Mouse (Mus musculus): ENCODE measurements at regions not wholly inside any gene's neighbourhood (a gene's known extent, or its start where the extent isn't known, plus 50 kb on each side); places are given as distances from the start of the nearest gene placed in this dataset.

- Histone ChIP-seq H3K9me3 (no peaks in the 10 kb centered on the region), H3K27ac (no peak overlapping the region), H3K4me2 (replicated peaks) (no peak overlapping the region), H3K4me1 (peaks cover 6% of the 10 kb centered on the region), H3K9ac (no peak overlapping the region), H3K27me3 (no peaks in the 10 kb centered on the region), H3K4me3 (no peak overlapping the region), H3K36me3 (no peaks in the 10 kb centered on the region)
- 32% methylated on average over 10 of the region's 10 CpGs for WGBS
- ATAC-seq (ENCODE audit: insufficient number of reproducible peaks, insufficient read depth, low FRiP score, low TSS enrichment) = no peak
These were observed 299.4 kb upstream of the 4930535I16Rik start for GRCm38 (mm10) chr4:124217206-124217605.

DNA sequence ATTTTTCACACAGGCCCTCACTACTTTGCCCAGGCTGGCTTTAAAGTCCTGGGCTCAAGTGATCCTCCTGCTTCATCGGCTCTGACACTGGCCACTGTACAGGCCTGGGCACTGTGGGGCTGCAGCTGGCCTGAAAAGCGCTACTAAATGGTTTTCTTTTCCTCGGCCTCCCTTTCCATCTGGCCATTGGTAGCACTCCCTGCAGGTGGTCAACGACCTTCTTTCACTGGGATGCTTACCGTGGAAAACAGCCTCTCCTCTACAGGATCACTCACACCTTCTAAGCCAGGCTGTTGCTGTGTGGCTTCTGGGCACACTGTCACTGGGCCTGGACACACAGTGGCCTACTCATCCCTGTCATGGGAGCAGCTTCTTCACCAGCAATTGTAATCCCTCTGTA is 298.5 kb upstream of the 4930535I16Rik start:
- Histone ChIP-seq H3K4me3 (no peak overlapping the region), H3K27me3 (no peaks in the 10 kb centered on the region), H3K27ac (no peak overlapping the region), H3K4me2 (replicated peaks) (no peak overlapping the region), H3K36me3 (no peaks in the 10 kb centered on the region), H3K9me3 (no peaks in the 10 kb centered on the region), H3K4me1 (peaks cover 6% of the 10 kb centered on the region), H3K9ac (no peak overlapping the region)
- ATAC-seq (ENCODE audit: insufficient number of reproducible peaks, insufficient read depth, low FRiP score, low TSS enrichment) = no peak
- 40% methylated on average over 5 of the region's 5 CpGs for WGBS

GRCm38 (mm10) chr4:124215077-124215476 is 297.3 kb upstream of the 4930535I16Rik start:
- no peak for ATAC-seq (ENCODE audit: insufficient number of reproducible peaks, insufficient read depth, low FRiP score, low TSS enrichment)
- no peak overlapping the region for H3K4me2 ChIP-seq (replicated peaks)
- 89% methylated on average over 7 of the region's 7 CpGs for WGBS
- H3K4me3 ChIP-seq = no peak overlapping the region
- H3K9me3 ChIP-seq = no peaks in the 10 kb centered on the region
- no peaks in the 10 kb centered on the region for H3K27me3 ChIP-seq
- H3K36me3 ChIP-seq = no peaks in the 10 kb centered on the region
- H3K9ac ChIP-seq = no peak overlapping the region
- H3K27ac ChIP-seq = no peak overlapping the region
- H3K4me1 ChIP-seq = peaks cover 6% of the 10 kb centered on the region

GRCm38 (mm10) chr4:124210103-124210502 is 292.3 kb upstream of the 4930535I16Rik start:
- Histone ChIP-seq H3K36me3 (no peaks in the 10 kb centered on the region), H3K4me2 (replicated peaks) (no peak overlapping the region), H3K27ac (no peak overlapping the region), H3K4me3 (no peak overlapping the region), H3K27me3 (no peaks in the 10 kb centered on the region), H3K4me1 (no peaks in the 10 kb centered on the region), H3K9ac (no peak overlapping the region), H3K9me3 (no peaks in the 10 kb centered on the region)
- WGBS = 65% methylated on average over 9 of the region's 9 CpGs
- ATAC-seq (ENCODE audit: insufficient number of reproducible peaks, insufficient read depth, low FRiP score, low TSS enrichment) = no peak

GRCm38 (mm10) chr4:124206480-124206879 is 288.7 kb upstream of the 4930535I16Rik start:
- Histone ChIP-seq H3K4me2 (replicated peaks) (no peak overlapping the region), H3K36me3 (no peaks in the 10 kb centered on the region), H3K4me1 (no peaks in the 10 kb centered on the region), H3K9ac (no peak overlapping the region), H3K9me3 (no peaks in the 10 kb centered on the region), H3K27me3 (no peaks in the 10 kb centered on the region), H3K27ac (no peak overlapping the region), H3K4me3 (no peak overlapping the region)
- 88% methylated on average over 16 of the region's 16 CpGs for WGBS
- no peak for ATAC-seq (ENCODE audit: insufficient number of reproducible peaks, insufficient read depth, low FRiP score, low TSS enrichment)

GRCm38 (mm10) chr4:124203736-124204135 is 285.9 kb upstream of the 4930535I16Rik start:
- Histone ChIP-seq H3K9me3 (no peaks in the 10 kb centered on the region), H3K36me3 (no peaks in the 10 kb centered on the region), H3K9ac (no peak overlapping the region), H3K4me3 (no peak overlapping the region), H3K27me3 (peaks cover 10% of the 10 kb centered on the region; the same call in 1 of the 2 replicates), H3K4me1 (peaks cover 4% of the 10 kb centered on the region; the same call in 1 of the 2 replicates), H3K27ac (no peak overlapping the region), H3K4me2 (replicated peaks) (no peak overlapping the region)
- WGBS = 81% methylated on average over 2 of the region's 2 CpGs
- no peak for ATAC-seq (ENCODE audit: insufficient number of reproducible peaks, insufficient read depth, low FRiP score, low TSS enrichment)

DNA sequence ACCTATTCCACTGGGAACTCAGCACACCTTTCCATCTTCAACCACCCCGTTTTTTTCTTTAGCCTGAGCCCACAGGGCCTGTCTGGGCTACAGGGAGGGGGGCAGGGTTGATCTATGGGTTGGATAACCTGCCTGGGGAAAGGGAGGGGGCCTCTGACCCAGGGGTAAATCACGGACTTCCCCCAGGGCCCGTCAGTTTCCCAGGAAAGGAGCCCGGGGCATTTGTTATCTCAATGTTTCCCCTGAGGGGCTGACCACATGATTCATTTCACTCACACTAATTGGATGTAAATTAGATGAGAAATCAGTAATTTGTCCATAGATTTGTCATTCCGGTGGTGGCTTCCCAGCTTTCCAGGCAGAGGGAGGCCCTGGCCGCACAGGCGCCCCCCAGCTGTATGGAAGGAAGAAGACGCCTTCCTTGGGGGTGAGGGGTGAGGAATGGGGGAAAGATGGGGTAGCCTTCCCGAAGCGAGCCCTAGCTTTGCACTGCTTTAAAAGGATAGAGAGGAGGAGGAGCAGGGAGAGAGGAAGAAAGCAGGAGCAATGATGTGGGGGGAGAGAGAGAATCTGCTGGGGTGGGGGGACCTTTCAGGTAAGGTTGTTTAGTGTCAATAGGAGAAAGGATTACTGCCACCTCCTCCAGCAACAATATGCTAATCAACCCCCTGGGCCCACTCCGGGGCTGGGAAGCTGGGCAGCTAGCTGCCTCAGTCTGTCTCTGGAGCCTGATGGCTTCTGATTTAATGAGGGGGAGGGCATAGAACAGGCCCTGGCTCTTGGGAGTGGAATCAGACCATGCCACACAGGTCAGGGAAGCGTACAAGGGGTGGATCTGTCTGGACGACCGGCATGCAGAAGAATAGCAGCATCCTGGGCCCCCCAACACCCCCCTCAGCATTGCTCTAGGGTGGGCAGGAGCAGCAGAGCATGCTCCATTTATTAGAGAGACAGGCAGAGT is 282.3 kb upstream of the 4930535I16Rik start:
- peaks cover 40% of the 10 kb centered on the region for H3K27me3 ChIP-seq
- no peaks in the 10 kb centered on the region for H3K9me3 ChIP-seq
- H3K4me1 ChIP-seq = peaks cover 4% of the 10 kb centered on the region; the same call in 1 of the 2 replicates
- WGBS = 17% methylated on average over 14 of the region's 14 CpGs
- no peak overlapping the region for H3K4me2 ChIP-seq (replicated peaks)
- no peaks in the 10 kb centered on the region for H3K36me3 ChIP-seq
- no peak overlapping the region for H3K27ac ChIP-seq
- no peak for ATAC-seq (ENCODE audit: insufficient number of reproducible peaks, insufficient read depth, low FRiP score, low TSS enrichment)
- H3K9ac ChIP-seq = no peak overlapping the region
- H3K4me3 ChIP-seq = no peak overlapping the region

- no peak overlapping the region for H3K9ac ChIP-seq
- peaks cover 4% of the 10 kb centered on the region; the same call in 1 of the 2 replicates for H3K4me1 ChIP-seq
- H3K27ac ChIP-seq = no peak overlapping the region
- WGBS = 52% methylated on average over 15 of the region's 15 CpGs
- no peak overlapping the region for H3K4me3 ChIP-seq
- H3K4me2 ChIP-seq (replicated peaks) = no peak overlapping the region
- H3K9me3 ChIP-seq = no peaks in the 10 kb centered on the region
- peaks cover 40% of the 10 kb centered on the region for H3K27me3 ChIP-seq
- ATAC-seq (ENCODE audit: insufficient number of reproducible peaks, insufficient read depth, low FRiP score, low TSS enrichment) = no peak
- no peaks in the 10 kb centered on the region for H3K36me3 ChIP-seq
These were observed 281.0 kb upstream of the 4930535I16Rik start for GRCm38 (mm10) chr4:124198832-124199231.

DNA sequence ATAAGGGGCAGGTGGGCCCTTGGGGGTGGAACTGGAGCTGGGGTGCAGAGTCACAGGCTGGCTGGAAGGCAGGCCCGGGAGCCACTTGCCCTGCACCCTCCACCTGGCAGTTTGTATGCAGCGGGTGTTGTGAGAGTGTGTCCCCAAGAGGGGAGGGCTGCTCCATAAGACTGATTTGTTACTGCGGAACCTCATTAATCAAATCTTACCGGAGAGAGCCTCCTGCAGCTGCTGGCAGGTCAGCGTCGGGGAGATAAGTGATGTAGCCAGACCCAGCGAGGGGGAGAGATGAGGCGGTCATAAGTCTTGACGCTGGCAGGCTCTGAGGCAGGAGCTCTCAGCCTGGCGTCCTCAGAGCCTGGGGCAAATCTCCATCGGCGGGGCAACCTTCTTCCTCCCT is 278.9 kb upstream of the 4930535I16Rik start:
- no peaks in the 10 kb centered on the region for H3K36me3 ChIP-seq
- H3K4me2 ChIP-seq (replicated peaks) = no peak overlapping the region
- H3K4me3 ChIP-seq = no peak overlapping the region
- H3K4me1 ChIP-seq = peaks cover 8% of the 10 kb centered on the region; the same call in 1 of the 2 replicates
- no peaks in the 10 kb centered on the region for H3K9me3 ChIP-seq
- no peak overlapping the region for H3K9ac ChIP-seq
- H3K27me3 ChIP-seq = peaks cover 43% of the 10 kb centered on the region
- H3K27ac ChIP-seq = no peak overlapping the region
- 30% methylated on average over 12 of the region's 12 CpGs for WGBS
- ATAC-seq (ENCODE audit: insufficient number of reproducible peaks, insufficient read depth, low FRiP score, low TSS enrichment) = no peak

DNA sequence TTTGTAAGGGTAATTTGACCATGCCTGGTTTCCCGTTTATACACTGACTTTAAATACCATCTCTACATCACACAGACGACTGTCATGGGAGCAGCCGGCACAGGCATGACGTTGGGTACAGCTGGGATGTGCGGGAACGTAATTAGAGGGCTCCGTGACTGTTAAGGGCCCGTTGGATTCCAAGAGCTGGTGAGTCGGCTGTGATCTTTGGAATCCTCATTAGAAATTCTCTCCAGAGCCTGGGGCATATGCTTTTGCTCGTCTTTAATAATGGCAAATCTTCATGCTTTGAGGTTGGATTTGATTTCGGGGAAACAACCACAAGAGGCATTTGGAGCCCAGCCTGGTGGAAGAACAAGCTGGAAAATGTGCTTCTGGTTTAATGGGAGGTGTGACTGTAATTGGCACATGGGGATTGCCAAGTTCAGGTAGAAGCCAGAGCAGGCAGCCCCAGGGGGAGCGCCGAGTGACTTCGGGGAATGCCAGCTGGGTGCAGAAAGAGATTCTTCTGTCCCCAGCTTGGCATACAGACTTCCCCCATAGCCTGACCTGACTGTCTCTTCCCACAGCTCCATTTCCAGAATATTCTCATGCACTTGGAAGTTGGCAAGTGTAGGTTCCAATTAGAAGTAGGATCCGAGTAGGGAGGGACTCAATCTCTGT is 275.4 kb upstream of the 4930535I16Rik start:
- H3K27ac ChIP-seq = no peak overlapping the region
- no peaks in the 10 kb centered on the region for H3K36me3 ChIP-seq
- ATAC-seq (ENCODE audit: insufficient number of reproducible peaks, insufficient read depth, low FRiP score, low TSS enrichment) = no peak
- peaks cover 36% of the 10 kb centered on the region for H3K27me3 ChIP-seq
- no peaks in the 10 kb centered on the region for H3K9me3 ChIP-seq
- H3K4me1 ChIP-seq = 0 out of 2 replicates have a peak, but pooled peaks cover 5% of the 10 kb centered on the region
- no peak overlapping the region for H3K4me3 ChIP-seq
- 56% methylated on average over 15 of the region's 15 CpGs for WGBS
- H3K9ac ChIP-seq = no peak overlapping the region
- no peak overlapping the region for H3K4me2 ChIP-seq (replicated peaks)

DNA sequence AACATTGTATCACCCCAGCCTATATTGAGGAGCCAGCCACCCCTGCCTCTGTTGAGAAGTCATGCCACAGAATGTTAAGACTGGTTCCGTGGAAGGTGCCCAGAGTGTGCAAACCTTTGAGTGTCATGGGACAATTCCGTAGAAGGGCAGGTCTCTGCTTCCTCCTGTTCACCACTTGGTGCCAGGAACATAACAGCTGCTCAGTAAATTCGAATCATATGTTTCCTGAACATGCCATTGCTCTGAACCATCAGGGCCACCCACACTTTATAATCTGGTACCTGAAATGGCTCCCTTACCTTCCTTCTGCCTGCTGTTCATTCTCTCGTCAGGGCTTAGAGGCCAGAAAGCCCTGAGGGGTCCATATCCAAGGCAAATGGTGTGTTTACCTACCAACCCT is 273.0 kb upstream of the 4930535I16Rik start:
- Histone ChIP-seq H3K27ac (no peak overlapping the region), H3K27me3 (peaks cover 20% of the 10 kb centered on the region; the same call in 1 of the 2 replicates)
- WGBS = 72% methylated on average over 4 of the region's 4 CpGs

DNA sequence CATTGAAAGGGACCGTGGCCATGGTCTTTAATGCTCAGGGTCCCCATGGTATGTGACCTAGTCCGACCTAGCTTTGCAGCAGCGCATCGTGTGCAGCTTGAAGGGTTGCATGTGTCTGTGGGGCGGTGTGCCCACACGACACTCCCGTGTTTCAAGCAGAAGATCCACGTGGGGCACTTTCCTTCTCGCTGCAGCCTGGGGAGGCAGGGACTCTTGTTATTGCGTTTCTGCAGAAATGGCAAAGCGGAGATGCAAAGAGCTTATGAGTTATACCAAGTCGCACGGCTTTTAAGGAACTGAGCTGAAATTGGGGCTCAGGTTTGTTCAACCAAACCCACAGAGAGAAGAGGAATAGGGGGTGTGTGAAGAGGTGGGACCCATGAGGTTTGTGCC is 272.2 kb upstream of the 4930535I16Rik start:
- H3K27me3 ChIP-seq = 0 out of 2 replicates have a peak, but pooled peaks cover 15% of the 10 kb centered on the region
- WGBS = 79% methylated on average over 13 of the region's 13 CpGs
- no peak overlapping the region for H3K9ac ChIP-seq
- ATAC-seq (ENCODE audit: insufficient number of reproducible peaks, insufficient read depth, low FRiP score, low TSS enrichment) = no peak
- H3K9me3 ChIP-seq = no peaks in the 10 kb centered on the region
- no peak overlapping the region for H3K27ac ChIP-seq
- no peaks in the 10 kb centered on the region for H3K36me3 ChIP-seq
- no peak overlapping the region for H3K4me2 ChIP-seq (replicated peaks)
- peaks cover 12% of the 10 kb centered on the region for H3K4me1 ChIP-seq
- H3K4me3 ChIP-seq = no peak overlapping the region

More for the DNA sequence above, 273.0 kb upstream of the 4930535I16Rik start:
- Histone ChIP-seq H3K9me3 (no peaks in the 10 kb centered on the region), H3K4me3 (no peak overlapping the region), H3K36me3 (no peaks in the 10 kb centered on the region), H3K4me1 (peaks cover 12% of the 10 kb centered on the region), H3K4me2 (replicated peaks) (no peak overlapping the region), H3K9ac (no peak overlapping the region)
- no peak for ATAC-seq (ENCODE audit: insufficient number of reproducible peaks, insufficient read depth, low FRiP score, low TSS enrichment)

Measured in embryonic facial prominence, embryonic 12.5 days (tissue).